Mouse (Mus musculus) left cerebral cortex, postnatal 14 days (tissue): ENCODE results near the gene Col1a2. TPM values are rescaled to one million over a fixed set of nuclear protein-coding genes. Genes with fewer than 3 reads are reported as not detected.
A peak's percentile ranks its signal among the peaks of the same experiment; 100 is the strongest.

ENCODE experiments used
- DNase-seq, 2 experiments: peaks; one replicate each; pipeline ENCODE4 v3.0.0; 2021 to 2022; ENCODE audit warnings: low spot score in 2 of 2, mixed read lengths in 1 of 2
- intact Hi-C: fragments of 180-260 bp; cut with DNase I; formaldehyde crosslinking; loops from one replicate; pipeline ENCODE4 v1.15.1; 2025
- long read RNA-seq, 2 experiments: library from polyadenylated mRNA; stranded (forward); transcript quantifications; one replicate each; pipeline ENCODE4 v2.0.0; 2021
- total RNA-seq, 2 experiments: library from RNA; stranded (reverse); gene quantifications; 2 replicates each; pipeline ENCODE4 v1.2.3; 2021

Gene Col1a2
- 10 to 100 TPM; 42.8 to 51.2 TPM for total RNA-seq
- long read RNA-seq, experiment 1, partial matches to known transcripts: 11 of 11 reads
- long read RNA-seq, experiment 1, other reads (novel, unspliced or antisense): 0 of 11 reads
- long read RNA-seq, experiment 2, partial matches to known transcripts: 17 of 18 reads
- long read RNA-seq, experiment 2, other reads (novel, unspliced or antisense): 1 of 18 reads

GRCm38 (mm10) chr6:4504603-4505131 is at the start of gene Col1a2:
Gene Col1a2 (plus strand): TSS chr6:4504814.
- intact Hi-C loops: no loop called here
- DNase-seq: no peak

GRCm38 (mm10) chr6:4455518-4455917 is 49.1 kb upstream of the Col1a2 start:
- intact Hi-C loops: no loop called here

DNA sequence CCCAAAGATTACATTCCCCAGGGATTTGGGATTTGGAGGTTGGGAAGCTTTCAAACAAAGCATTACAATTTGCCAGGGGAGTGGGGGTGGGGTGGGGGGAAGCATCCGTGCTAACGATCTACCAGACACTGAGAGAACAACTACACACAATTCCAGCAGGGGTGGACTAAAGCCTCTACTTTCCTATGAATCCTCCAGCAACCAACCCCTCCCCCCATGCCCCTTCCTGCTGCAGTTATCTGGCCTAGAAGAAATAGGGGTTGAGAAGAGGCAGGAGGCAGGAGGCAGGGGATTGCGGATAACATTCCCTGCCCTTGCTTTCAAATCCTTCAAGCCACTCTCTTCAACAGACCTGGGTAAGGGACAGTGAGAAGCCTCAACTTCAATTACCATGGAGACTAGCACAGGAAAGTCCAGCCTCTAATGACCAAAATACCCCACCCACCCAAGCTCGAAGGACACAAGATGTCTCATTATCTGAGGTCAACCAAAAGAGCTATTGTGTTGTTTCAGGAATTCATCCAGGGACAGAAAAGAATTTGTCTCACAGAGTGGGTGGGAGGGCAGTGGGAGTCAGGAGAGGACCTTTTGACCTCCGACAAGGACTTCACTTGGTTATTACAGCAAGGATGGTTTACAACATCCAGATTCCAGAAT is 48.5 kb upstream of the Col1a2 start:
- DNase-seq: no peak
- intact Hi-C loops: no loop called here

More at GRCm38 (mm10) chr6:4455518-4455917, 49.1 kb upstream of the Col1a2 start:
- no peak for DNase-seq

- no peak for DNase-seq
Observed at GRCm38 (mm10) chr6:4456691-4457447, 47.7 kb upstream of the Col1a2 start.

DNA sequence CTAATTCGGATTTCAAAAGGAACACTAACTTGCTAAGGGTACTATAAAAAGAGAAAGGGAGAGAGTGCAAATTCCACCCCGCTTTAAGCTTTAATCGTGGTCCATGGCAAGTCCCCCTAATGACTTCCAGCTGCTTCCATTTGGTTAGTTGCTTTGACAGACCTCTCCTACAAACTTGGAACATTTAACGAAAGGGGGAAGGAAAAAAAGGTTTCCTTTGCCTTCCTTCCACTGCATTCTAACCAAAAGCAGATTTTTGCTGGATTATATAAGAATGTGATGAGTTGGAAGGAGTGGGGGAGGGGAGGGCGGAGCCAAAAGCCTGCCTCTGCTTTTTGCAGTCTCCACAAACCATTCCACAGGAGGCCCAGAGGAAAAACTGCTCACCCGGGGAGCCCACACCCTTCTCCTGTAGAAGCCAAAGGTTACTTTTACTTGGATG is 47.0 kb upstream of the Col1a2 start:
- intact Hi-C loops: no loop called here
- peak; percentile 5 to 28 for DNase-seq

More at GRCm38 (mm10) chr6:4456691-4457447, 47.7 kb upstream of the Col1a2 start:
- intact Hi-C loops: no loop called here

GRCm38 (mm10) chr6:4465320-4465719 is 39.3 kb upstream of the Col1a2 start:
- DNase-seq: no peak
- intact Hi-C loops: no loop called here

DNA sequence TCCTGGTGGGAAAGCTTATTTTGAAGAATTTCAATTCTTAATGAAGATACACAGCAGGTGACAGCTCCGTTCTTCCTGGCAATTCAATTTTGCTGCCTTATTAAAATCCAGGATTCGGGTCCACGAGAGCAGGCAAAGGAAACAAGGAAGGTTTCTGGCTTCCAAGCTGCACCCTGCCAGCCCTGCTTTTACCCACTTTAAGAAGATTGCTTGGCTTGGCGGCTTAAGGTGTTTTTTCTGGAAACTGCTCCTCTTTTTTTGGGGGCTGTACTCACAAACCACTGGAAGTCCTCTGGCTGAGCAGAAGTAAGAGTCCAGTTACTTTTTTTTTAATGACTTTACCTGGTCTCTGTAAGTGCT is 21.1 kb upstream of the Col1a2 start:
- DNase-seq: no peak
- intact Hi-C loops: no loop called here

DNA sequence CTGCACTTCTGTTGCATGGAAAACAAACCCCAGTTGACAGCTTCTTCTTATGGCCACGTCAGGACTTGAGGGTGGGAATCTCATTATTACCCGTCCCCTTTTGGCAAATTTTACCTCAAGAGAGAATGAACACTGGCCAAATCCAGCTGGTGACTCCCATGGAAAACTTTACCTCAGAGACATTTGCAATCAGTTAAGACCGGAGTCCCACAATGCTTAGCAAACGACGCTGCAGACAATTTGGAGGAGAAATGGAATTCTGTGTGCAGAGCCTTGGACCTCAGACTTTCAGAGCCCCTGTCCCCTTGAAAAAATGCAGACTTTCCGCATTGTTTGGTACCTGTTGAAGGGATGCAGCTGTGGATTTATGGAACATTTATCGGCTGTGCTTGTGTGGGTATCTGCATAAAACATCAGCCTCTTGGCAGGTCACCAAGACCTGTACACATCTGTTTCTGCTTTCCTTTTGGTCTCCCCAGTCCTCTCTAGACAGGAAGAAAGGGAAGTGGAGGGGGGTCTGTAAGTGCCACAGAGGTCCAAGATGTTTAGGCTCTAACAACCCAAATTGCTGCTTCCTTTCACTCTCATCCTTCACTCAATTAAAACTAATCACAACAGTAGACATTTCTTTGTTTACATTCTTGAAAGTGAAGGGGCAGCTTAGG is 20.5 kb upstream of the Col1a2 start:
- intact Hi-C loops: no loop called here
- DNase-seq: no peak

- intact Hi-C loops: no loop called here
- no peak for DNase-seq
Observed at GRCm38 (mm10) chr6:4488349-4488748, 16.3 kb upstream of the Col1a2 start.

DNA sequence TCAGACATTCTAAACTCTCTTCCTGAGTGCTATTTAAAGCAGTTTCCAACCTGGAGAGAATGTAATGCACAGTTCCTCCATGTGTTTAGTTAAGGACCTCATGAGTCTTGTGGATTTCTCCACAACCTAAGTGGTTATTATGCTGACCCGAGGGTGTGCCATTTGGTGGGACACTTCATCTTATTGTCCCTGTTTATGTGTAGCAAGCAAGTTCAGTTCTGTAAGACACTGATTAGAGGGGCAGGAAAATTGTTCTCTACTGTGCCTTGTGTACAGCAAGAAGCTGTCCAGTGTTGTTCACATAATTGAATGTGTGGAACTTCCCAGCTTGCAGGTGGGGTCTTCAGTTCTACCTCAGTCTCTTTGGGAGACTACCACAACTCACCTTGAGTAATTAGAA is 15.6 kb upstream of the Col1a2 start:
- no peak for DNase-seq
- intact Hi-C loops: no loop called here

DNA sequence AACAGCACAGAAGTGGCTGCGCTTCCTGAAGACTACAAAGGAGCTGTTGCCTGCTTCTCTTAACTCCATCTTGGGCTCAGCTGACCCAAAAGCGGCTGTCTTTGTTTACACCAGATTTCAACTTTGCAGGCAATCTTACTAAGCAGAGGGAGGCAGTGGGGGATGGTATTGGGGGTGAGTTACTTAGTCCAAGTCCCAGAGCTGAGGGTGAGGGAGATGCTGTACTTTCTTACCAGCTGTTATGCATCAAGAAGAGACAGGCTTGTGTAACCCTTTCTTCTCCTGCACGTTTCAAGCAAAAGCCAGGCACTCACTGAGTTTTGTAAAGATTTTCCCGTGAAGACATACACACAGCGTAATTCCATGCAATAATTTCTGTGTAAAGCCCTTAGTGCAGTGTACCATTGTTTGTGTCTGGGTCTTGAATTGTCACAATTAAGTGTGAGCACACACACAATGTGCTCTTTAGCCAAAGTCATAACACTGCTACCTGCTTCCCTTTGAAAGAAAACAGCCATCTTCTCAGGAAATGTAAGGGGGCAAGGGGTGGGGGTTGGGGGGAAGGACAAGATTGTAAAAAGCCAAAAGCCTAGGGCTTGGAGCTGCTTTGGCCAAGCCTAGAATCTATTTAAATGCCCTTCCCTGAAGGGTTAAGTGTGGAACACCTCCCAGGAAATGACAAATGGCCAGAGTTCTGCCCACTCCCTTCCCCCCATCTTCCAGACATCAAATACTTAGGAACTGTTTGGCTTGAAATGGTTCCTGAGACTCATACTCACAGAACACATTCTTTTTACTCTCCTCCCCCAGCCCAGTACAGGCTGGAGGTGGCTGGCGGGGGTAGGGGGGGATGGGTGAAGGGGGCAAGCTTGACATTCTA is 15.0 kb upstream of the Col1a2 start:
- no peak for DNase-seq
- intact Hi-C loops: no loop called here

DNA sequence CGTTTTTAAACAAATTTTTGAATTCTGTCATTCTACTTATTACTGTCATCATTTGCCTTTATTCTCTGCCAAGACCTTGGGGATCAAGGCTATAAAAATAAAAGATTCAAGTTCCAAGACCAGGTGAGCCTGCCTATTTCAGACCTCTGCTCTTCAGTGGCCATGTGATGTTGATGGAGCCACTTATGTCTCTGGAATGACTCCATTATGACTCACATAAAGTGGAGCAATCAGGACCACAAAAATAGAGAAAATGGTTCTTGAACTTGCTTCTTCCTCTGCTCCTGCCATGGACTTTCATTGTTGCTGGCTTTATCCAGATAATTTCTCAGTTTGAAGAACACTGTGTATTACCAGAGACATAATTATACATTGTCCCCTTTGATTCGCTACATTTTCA is 10.9 kb upstream of the Col1a2 start:
- intact Hi-C loops: no loop called here
- DNase-seq: no peak

GRCm38 (mm10) chr6:4496428-4496827 is 8.2 kb upstream of the Col1a2 start:
- no peak for DNase-seq
- intact Hi-C loops: no loop called here

DNA sequence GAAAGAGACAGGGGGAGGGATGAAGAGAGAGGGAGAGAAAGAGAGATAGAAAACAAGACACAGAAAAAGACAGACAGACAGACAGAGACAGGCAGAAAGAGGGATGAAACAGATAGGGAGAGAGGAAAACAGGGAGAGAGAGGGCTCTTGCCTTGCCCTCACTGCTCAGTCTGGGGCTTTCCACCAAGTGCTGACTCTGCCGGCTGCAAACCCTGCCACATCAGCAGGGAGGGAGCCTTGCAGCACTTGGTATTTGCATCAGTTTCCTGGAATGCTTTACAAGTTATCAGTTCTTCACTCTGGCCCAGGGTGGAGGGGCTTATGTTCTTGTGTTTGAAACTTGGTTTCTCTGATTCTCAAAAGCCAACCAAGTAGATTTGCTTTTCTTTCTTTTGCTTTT is 1.5 kb upstream of the Col1a2 start:
- DNase-seq: no peak
- intact Hi-C loops: no loop called here

- intact Hi-C loops: no loop called here
Observed at GRCm38 (mm10) chr6:4505158-4505997, 764 bp downstream of the Col1a2 start.

DNA sequence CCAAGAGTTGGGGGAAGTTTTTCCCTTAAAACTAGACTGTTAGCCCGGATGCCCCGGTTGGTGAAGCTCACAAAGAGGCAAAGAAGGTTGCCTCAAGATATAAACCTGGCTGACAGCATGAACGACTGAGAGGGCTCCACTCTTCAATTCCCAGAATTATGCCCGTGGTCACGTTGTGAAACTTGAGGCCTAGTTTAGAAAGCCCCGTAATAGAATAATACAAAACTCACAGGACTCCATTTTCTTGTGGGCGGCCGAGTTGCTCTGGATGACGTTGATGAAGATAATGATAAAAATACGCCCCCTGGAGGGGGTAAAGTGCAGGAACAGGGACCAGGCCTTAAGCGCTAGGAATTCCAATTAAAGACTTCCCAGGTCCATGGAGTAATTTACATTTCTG is 1.5 kb downstream of the Col1a2 start:
- intact Hi-C loops: no loop called here
- DNase-seq: peak in 1 of 2 experiments; percentile 5

More at GRCm38 (mm10) chr6:4505158-4505997, 764 bp downstream of the Col1a2 start:
- no peak for DNase-seq

GRCm38 (mm10) chr6:4506791-4507190 is 2.2 kb downstream of the Col1a2 start:
- intact Hi-C loops: no loop called here

DNA sequence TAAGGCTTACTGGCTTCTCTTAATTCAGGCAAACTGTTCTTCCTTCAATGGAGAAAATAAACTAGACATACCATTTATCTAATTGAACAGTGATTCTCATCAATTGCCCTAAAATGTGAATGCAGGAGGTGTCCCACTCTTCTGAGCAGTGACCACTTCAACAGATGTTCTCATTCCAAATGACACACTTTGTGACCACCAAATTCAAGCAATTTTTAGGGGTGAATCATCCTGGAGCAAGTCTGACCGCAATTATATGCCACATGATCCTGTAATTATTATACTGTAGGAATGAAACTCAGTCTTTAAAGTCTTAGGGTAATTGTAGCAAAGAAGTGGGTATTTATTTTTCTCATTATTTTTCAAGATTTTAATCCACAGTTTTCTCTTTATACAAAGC is 2.7 kb downstream of the Col1a2 start:
- intact Hi-C loops: no loop called here

More at GRCm38 (mm10) chr6:4506791-4507190, 2.2 kb downstream of the Col1a2 start:
- DNase-seq: no peak

More for the DNA sequence above, 2.7 kb downstream of the Col1a2 start:
- no peak for DNase-seq
